Mouse (Mus musculus) CH12.LX (cell line): Measurements from ENCODE around the gene Slbp. TPM values are rescaled to one million over a fixed set of nuclear protein-coding genes. Genes with fewer than 3 reads are reported as not detected.
A peak's percentile ranks its signal among the peaks of the same experiment; 100 is the strongest.

Experiments used
- DNase-seq: peaks from one replicate; pipeline ENCODE4 v3.0.0-alpha.2; 2013; ENCODE audit errors: extremely low read depth
- H3K27ac ChIP-seq: 2 replicates; pipeline ENCODE4 v1.5.1; 2012; ENCODE audit warnings: low read depth, mild to moderate bottlenecking, control low read depth, moderate library complexity; ENCODE audit not compliant: insufficient read depth
- H3K27me3 ChIP-seq: replicated peaks from 2 replicates; pipeline ENCODE3; 2012; ENCODE audit warnings: inconsistent platforms
- H3K36me3 ChIP-seq, 2 experiments: replicated peaks in 1 of 2; 2 replicates each; pipeline versions ENCODE3 to v1.6.1; 2012; ENCODE audit warnings: inconsistent platforms in 1 of 2, low read length in 1 of 2, mild to moderate bottlenecking in 1 of 2, mixed read lengths in 1 of 2, moderate library complexity in 1 of 2; ENCODE audit not compliant: control insufficient read depth in 1 of 2, insufficient read depth in 1 of 2
- H3K4me1 ChIP-seq, 2 experiments: 2 replicates each; pipeline ENCODE4 v1.6.1; 2012; ENCODE audit warnings: inconsistent platforms in 1 of 2, moderate library complexity in 1 of 2; ENCODE audit not compliant: insufficient read depth in 2 of 2, control insufficient read depth in 1 of 2
- H3K4me2 ChIP-seq: 2 replicates; pipeline ENCODE4 v1.6.1; 2012; ENCODE audit warnings: low read depth, mild to moderate bottlenecking, control low read depth; ENCODE audit not compliant: poor library complexity, insufficient read depth, severe bottlenecking
- H3K4me3 ChIP-seq, 3 experiments: fragments of 150-350 bp in 1 of 3; sonication (generic) in 1 of 3; replicated peaks in 1 of 3; 2 replicates each; pipeline versions ENCODE3 to v1.5.1; 2011 to 2012; ENCODE audit warnings: low read depth in 2 of 3, low read length in 2 of 3, mild to moderate bottlenecking in 2 of 3, moderate library complexity in 2 of 3, control low read depth in 1 of 3, improper control_type of control experiment in 1 of 3, inconsistent platforms in 1 of 3, mixed read lengths in 1 of 3; ENCODE audit not compliant: poor library complexity in 1 of 3
- H3K79me2 ChIP-seq: replicated peaks from 2 replicates; pipeline ENCODE4 v1.6.1; 2012; ENCODE audit warnings: mild to moderate bottlenecking, moderate library complexity; ENCODE audit not compliant: control insufficient read depth, poor library complexity, insufficient read depth, severe bottlenecking; ENCODE audit errors: extremely low read depth
- H3K9ac ChIP-seq: 2 replicates; pipeline ENCODE4 v1.6.1; 2012; ENCODE audit warnings: low read depth, mild to moderate bottlenecking, control low read depth, moderate library complexity; ENCODE audit not compliant: insufficient read depth
- H3K9me3 ChIP-seq: replicated peaks from 2 replicates; pipeline ENCODE3; 2012; ENCODE audit warnings: low read length, inconsistent platforms, mixed read lengths
- CHD1 ChIP-seq: IDR thresholded peaks from 2 replicates; pipeline ENCODE4 v1.6.1; 2012; ENCODE audit warnings: low read depth, low read length, improper control_type of control experiment, inconsistent platforms
- CTCF ChIP-seq, 2 experiments: IDR thresholded peaks in 1 of 2; conservative IDR thresholded peaks in 1 of 2; 2 replicates each; pipeline ENCODE4 v1.5.1; 2011 to 2012; ENCODE audit warnings: low read depth in 2 of 2, low read length in 2 of 2, improper control_type of control experiment in 1 of 2, inconsistent platforms in 1 of 2, mild to moderate bottlenecking in 1 of 2, moderate library complexity in 1 of 2
- ELF1 ChIP-seq: IDR thresholded peaks from 2 replicates; pipeline ENCODE4 v1.6.1; 2014; ENCODE audit warnings: low read depth, mild to moderate bottlenecking, inconsistent platforms, low read length, improper control_type of control experiment
- MAFK ChIP-seq: IDR thresholded peaks from 2 replicates; pipeline ENCODE4 v1.6.1; 2011; ENCODE audit warnings: low read length, improper control_type of control experiment; ENCODE audit not compliant: insufficient replicate concordance
- MAX ChIP-seq: IDR thresholded peaks from 2 replicates; pipeline ENCODE4 v1.6.1; 2011; ENCODE audit warnings: low read length, improper control_type of control experiment
- MAZ ChIP-seq: IDR thresholded peaks from 2 replicates; pipeline ENCODE4 v1.6.1; 2012; ENCODE audit warnings: low read depth, mild to moderate bottlenecking, inconsistent platforms, low read length, improper control_type of control experiment, moderate library complexity
- MXI1 ChIP-seq: IDR thresholded peaks from 2 replicates; pipeline ENCODE4 v1.6.1; 2011; ENCODE audit warnings: mild to moderate bottlenecking, low read depth, low read length, improper control_type of control experiment
- MYC ChIP-seq: IDR thresholded peaks from 2 replicates; pipeline ENCODE4 v1.6.1; 2011; ENCODE audit warnings: low read depth, mild to moderate bottlenecking, improper control_type of control experiment, low read length
- PAX5 ChIP-seq: IDR thresholded peaks from 2 replicates; pipeline ENCODE4 v1.6.1; 2012; ENCODE audit warnings: low read length, inconsistent platforms, mixed read lengths
- POLR2AphosphoS2 ChIP-seq: IDR thresholded peaks from 2 replicates; pipeline ENCODE4 v1.6.1; 2011; ENCODE audit warnings: low read depth, low read length, improper control_type of control experiment
- RAD21 ChIP-seq: IDR thresholded peaks from 2 replicates; pipeline ENCODE4 v1.6.1; 2011; ENCODE audit warnings: low read depth, mild to moderate bottlenecking, low read length, improper control_type of control experiment, moderate library complexity
- SMC3 ChIP-seq: IDR thresholded peaks from 2 replicates; pipeline ENCODE4 v1.6.1; 2011; ENCODE audit warnings: low read depth, low read length, improper control_type of control experiment
- TCF12 ChIP-seq: IDR thresholded peaks from 2 replicates; pipeline ENCODE4 v1.6.1; 2014; ENCODE audit warnings: low read depth, mild to moderate bottlenecking, inconsistent platforms, low read length, improper control_type of control experiment
- USF1 ChIP-seq: IDR thresholded peaks from 2 replicates; pipeline ENCODE4 v1.6.1; 2014; ENCODE audit warnings: low read depth, mild to moderate bottlenecking, inconsistent platforms, low read length, improper control_type of control experiment
- ZC3H11A ChIP-seq: IDR thresholded peaks from 2 replicates; pipeline ENCODE4 v1.6.1; 2012; ENCODE audit warnings: low read depth, mild to moderate bottlenecking, inconsistent platforms, low read length, improper control_type of control experiment
- ZKSCAN1 ChIP-seq: IDR thresholded peaks from 2 replicates; pipeline ENCODE4 v1.6.1; 2012; ENCODE audit warnings: low read depth, inconsistent platforms, low read length, improper control_type of control experiment, borderline replicate concordance
- ZNF384 ChIP-seq: IDR thresholded peaks from 2 replicates; pipeline ENCODE4 v1.6.1; 2012; ENCODE audit warnings: low read depth, low read length, improper control_type of control experiment, inconsistent platforms
- dilution Hi-C: fragments of 300-500 bp; cut with MboI; formaldehyde crosslinking; loops from 2 replicates; pipeline ENCODE4 v1.14.3; 2020; ENCODE audit warnings: low sequenced_read_pairs; ENCODE audit not compliant: extremely low pct_unique_long_range_greater_than_20kb, extremely low pct_ligation_motif_present
- in situ Hi-C: fragments of 300-500 bp; cut with MboI; formaldehyde crosslinking; loops from 3 replicates; pipeline ENCODE4 v1.14.3; 2019; ENCODE audit warnings: low sequenced_read_pairs, low pct_ligation_motif_present, low pct_unique_long_range_greater_than_20kb, mixed read lengths
- polyA plus RNA-seq: library from polyadenylated mRNA; unstranded; fragments of >175 nt; gene quantifications from 2 replicates; pipeline ENCODE4 v1.2.1, GENCODE M21; 2012; ENCODE audit warnings: low read depth; ENCODE audit not compliant: insufficient read length
- total RNA-seq, 2 experiments: library from RNA; depleted of rRNA; stranded (reverse); fragments of 300-350 nt in 1 of 2; fragments of >200 nt in 1 of 2; gene quantifications; 2 replicates each; pipeline ENCODE4 v1.2.3; 2012 to 2014

Gene Slbp
- total and polyA plus RNA-seq, 3 experiments, result 85.4 to 263 (median 117) TPM

DNA sequence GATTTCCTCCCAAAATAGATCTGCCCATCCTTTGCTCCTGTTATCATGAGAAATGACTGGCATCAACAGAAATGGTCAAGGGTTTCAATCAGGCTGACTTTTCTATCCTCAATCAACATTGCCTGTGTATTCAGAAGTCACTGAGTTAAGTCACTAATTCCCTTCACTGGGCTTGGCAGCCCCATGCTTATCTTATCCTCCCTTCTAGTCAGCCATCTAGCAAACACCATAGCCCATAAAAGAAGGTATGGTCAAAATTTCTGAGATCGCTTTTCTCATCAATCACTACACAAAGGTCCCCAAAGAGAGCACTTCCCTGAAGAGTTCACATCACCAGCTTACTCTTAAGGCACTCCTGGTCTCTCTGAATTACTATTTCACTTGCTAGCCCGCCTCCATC lies 1.4 kb downstream of the Slbp start:
- TF ChIP-seq MXI1 (no peak), ZNF384 (no peak), MAFK (no peak), ZKSCAN1 (no peak), MAZ (no peak)
- dilution Hi-C loops, result no loop called here
- Histone ChIP-seq H3K79me2 (peaks cover 62% of the 10 kb centered on the region), H3K4me1 (peaks cover 12 to 53% of the 10 kb centered on the region in 2 experiments), H3K4me2 (peak overlapping the region; percentile 96), H3K9me3 (no peaks in the 10 kb centered on the region), H3K36me3 (peaks cover 42 to 69% of the 10 kb centered on the region in 2 experiments), H3K9ac (peak overlapping the region; percentile 96), H3K4me3 (peak overlapping the region; percentile 87 to 91 (median 89)), H3K27ac (no peak overlapping the region), H3K27me3 (no peaks in the 10 kb centered on the region)
- no peak for DNase-seq
- in situ Hi-C loops, result no loop called here

- Histone ChIP-seq H3K9me3 (no peaks in the 10 kb centered on the region), H3K79me2 (peaks cover 5% of the 10 kb centered on the region; the same call in 1 of the 2 replicates), H3K4me1 (no peaks in the 10 kb centered on the region), H3K27ac (no peak overlapping the region), H3K4me3 (no peak overlapping the region), H3K4me2 (no peak overlapping the region), H3K36me3 (peaks cover 58 to 86% of the 10 kb centered on the region in 2 experiments), H3K27me3 (no peaks in the 10 kb centered on the region), H3K9ac (no peak overlapping the region)
- dilution Hi-C loops, result no loop called here
- peak; percentile 50 for DNase-seq
- TF ChIP-seq CTCF (conservative IDR thresholded peaks at IDR 0.05 in 1 of 2, IDR thresholded peaks at IDR 0.05 in 1 of 2; ENCODE audit: low read depth in 2 of 2, low read length in 2 of 2), result peak; percentile 40 to 69; a peak in 3 of 4 replicates
- peak; percentile 36 for TF ChIP-seq RAD21
- TF ChIP-seq SMC3, result peak; percentile 52
- TF ChIP-seq MYC, result 0 out of 2 replicates have a peak, but pooled peaks have one; percentile 33
- no peak for TF ChIP-seq CHD1
- TF ChIP-seq TCF12, result no peak
- TF ChIP-seq ELF1, result no peak
- TF ChIP-seq MAX, result peak; percentile 49; the same call in 1 of the 2 replicates
- in situ Hi-C loops, result no loop called here
Observed at GRCm38 (mm10) chr5:33640652-33641051, 11.7 kb downstream of the Slbp start.

DNA sequence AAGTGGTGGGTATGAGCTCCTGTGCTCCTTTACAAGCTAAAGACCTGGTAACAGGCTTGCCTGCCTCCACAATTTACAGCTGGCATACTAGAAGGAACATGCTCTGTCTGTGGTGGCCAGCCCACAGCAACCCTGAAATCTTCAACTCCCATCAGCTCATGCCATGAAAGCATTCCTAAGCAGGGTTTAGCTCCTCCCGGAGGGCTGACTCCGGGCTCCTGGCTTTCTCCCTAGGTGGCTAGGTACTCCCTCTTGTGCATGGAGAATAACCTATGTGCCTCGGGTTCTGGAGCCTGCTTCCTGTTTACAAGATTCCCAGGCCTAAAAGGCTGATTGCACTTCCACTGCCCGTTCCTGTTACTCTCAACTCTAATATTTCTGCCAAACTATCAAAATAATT lies 13.5 kb downstream of the Slbp start:
- Histone ChIP-seq H3K9me3 (no peaks in the 10 kb centered on the region), H3K4me1 (no peaks in the 10 kb centered on the region), H3K4me2 (no peak overlapping the region), H3K27me3 (no peaks in the 10 kb centered on the region), H3K79me2 (peaks cover 5% of the 10 kb centered on the region; the same call in 1 of the 2 replicates)
- dilution Hi-C loops, result no loop called here
- no peak for DNase-seq
- in situ Hi-C loops, result no loop called here
- TF ChIP-seq POLR2AphosphoS2 (peak; percentile 66; the same call in 1 of the 2 replicates), PAX5 (no peak), ZC3H11A (no peak), USF1 (no peak)
- TF ChIP-seq, all 38 proteins: peak for 1
- H3K4me3 ChIP-seq, result no peak overlapping the region
- H3K27ac ChIP-seq, result no peak overlapping the region
- H3K9ac ChIP-seq, result no peak overlapping the region
- peaks cover 45 to 80% of the 10 kb centered on the region in 2 experiments for H3K36me3 ChIP-seq
